In genomic region chr14:30147774-30148173, GRCm38 (mm10) we compare ENCODE assay signal across 10 mouse cellular contexts.
A peak's percentile ranks its signal among the peaks of the same experiment; 100 is the strongest.
DNase-seq lines count a peak whose midpoint lies in the region; ATAC-seq lines count a peak whose summit lies in the region.
"Had no signal": no experiment of that assay in that cellular context is flagged by ENCODE, and none has a peak within 500 bp of the region (broad histone marks: within the 10 kb centered on the region; RNA-seq: fewer than 3 reads in every experiment).

No protein-coding gene starts in this region.

- H3K4me1 ChIP-seq in heart, embryonic 10.5 days = peaks cover 13% of the 10 kb centered on the region; the same call in 1 of the 2 replicates
- H3K4me1 ChIP-seq in embryonic facial prominence, embryonic 13.5 days = peaks cover 25% of the 10 kb centered on the region

- peak; percentile 90 for DNase-seq in heart, adult 11 months
- no peak for DNase-seq in heart, embryonic 10.5 days (ENCODE audit: low spot score)
- peak; percentile 46 for DNase-seq in cerebellum, adult 11 months
- peak; percentile 68 to 83 for DNase-seq in layer of hippocampus, postnatal 14 days (ENCODE audit: low spot score in 2 of 2)
- no peak for DNase-seq in urinary bladder, postnatal 10 days (ENCODE audit: low spot score)
- DNase-seq in thymus, postnatal 36 days = no peak
- no peak for DNase-seq in adipocyte (ENCODE audit: low spot score)

- H3K4me3 ChIP-seq in heart, embryonic 10.5 days = no peak overlapping the region
- H3K4me3 ChIP-seq in embryonic facial prominence, embryonic 13.5 days = no peak overlapping the region

- WGBS in heart, embryonic 10.5 days = 62% methylated on average over 7 of the region's 7 CpGs
- 20% methylated on average over 7 of the region's 7 CpGs for WGBS in embryonic facial prominence, embryonic 13.5 days

- no peak overlapping the region for H3K27ac ChIP-seq in heart, embryonic 10.5 days
- peak overlapping the region; percentile 28; the same call in 1 of the 2 replicates for H3K27ac ChIP-seq in embryonic facial prominence, embryonic 13.5 days

- H3K27me3 ChIP-seq in heart, embryonic 10.5 days (ENCODE audit: insufficient read depth, poor library complexity, severe bottlenecking) = 0 out of 2 replicates have a peak, but pooled peaks cover 6% of the 10 kb centered on the region
- H3K27me3 ChIP-seq in embryonic facial prominence, embryonic 13.5 days = no peaks in the 10 kb centered on the region; the same call in 1 of the 2 replicates

- H3K36me3 ChIP-seq in heart, embryonic 10.5 days = no peaks in the 10 kb centered on the region
- no peaks in the 10 kb centered on the region; the same call in 1 of the 2 replicates for H3K36me3 ChIP-seq in embryonic facial prominence, embryonic 13.5 days

- no peak overlapping the region for H3K9ac ChIP-seq in embryonic facial prominence, embryonic 13.5 days

- H3K9me3 ChIP-seq in heart, embryonic 10.5 days = no peaks in the 10 kb centered on the region
- no peaks in the 10 kb centered on the region for H3K9me3 ChIP-seq in embryonic facial prominence, embryonic 13.5 days

- no peak overlapping the region for H3K4me2 ChIP-seq in embryonic facial prominence, embryonic 13.5 days

- no peak for ATAC-seq in embryonic facial prominence, embryonic 13.5 days (ENCODE audit: insufficient number of reproducible peaks, insufficient read depth, low FRiP score, low TSS enrichment, low read depth)
- ATAC-seq: activated CD4-positive, CD25-positive, alpha-beta regulatory T cell, adult 4 months; inflammation-experienced regulatory T-cells, adult 6 months had no signal

Comparison
In these comparisons a context has a peak if more than half of its experiments do, and no peak if none do; other contexts are left out.
1. DNase-seq: peak in heart, adult 11 months (single experiment), cerebellum, adult 11 months (single experiment) and layer of hippocampus, postnatal 14 days (2 of 2); none in heart, embryonic 10.5 days (single experiment), urinary bladder, postnatal 10 days (single experiment), thymus, postnatal 36 days (0 of 2) and adipocyte (single experiment).